ENCODE assay signal across 11 mouse cellular contexts in the genomic region with DNA sequence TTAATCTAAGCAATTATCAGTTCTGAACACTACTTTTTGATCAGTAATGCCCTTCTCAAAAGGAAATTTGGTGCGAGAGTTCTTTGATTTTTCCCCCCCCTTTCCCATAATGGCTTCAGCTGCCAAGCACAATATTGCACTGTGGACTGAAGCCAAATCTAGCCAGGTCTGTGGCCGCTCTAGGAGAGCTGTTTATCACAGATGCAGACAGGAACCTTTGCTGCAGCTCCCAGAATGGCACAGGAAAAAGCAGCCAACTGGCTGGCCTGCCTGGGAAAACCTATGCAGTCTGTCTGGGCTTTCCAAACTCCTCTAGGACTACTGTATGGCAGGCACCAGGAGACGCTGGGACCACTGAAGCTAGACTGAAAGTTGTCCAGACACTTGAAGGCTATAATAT.
DNase-seq lines count a peak whose midpoint lies in the region; ATAC-seq and TF ChIP-seq lines count a peak whose summit lies in the region.
"Had no signal": no experiment of that assay in that cellular context is flagged by ENCODE, and none has a peak within 500 bp of the region (broad histone marks: within the 10 kb centered on the region; RNA-seq: fewer than 3 reads in every experiment).

No protein-coding gene starts in this region.

- no peak overlapping the region for H3K4me3 ChIP-seq in forebrain, embryonic 15.5 days
- no peak overlapping the region for H3K4me3 ChIP-seq in hindbrain, embryonic 15.5 days
- H3K4me3 ChIP-seq in liver, postnatal 0 days (ENCODE audit: low read depth, low read length), result no peak overlapping the region

- H3K4me1 ChIP-seq in forebrain, embryonic 15.5 days, result peaks cover 63% of the 10 kb centered on the region
- H3K4me1 ChIP-seq in hindbrain, embryonic 15.5 days (replicated peaks), result peaks cover 27% of the 10 kb centered on the region
- no peaks in the 10 kb centered on the region for H3K4me1 ChIP-seq in liver, postnatal 0 days (ENCODE audit: insufficient read depth)

- no peak overlapping the region for H3K9ac ChIP-seq in forebrain, embryonic 15.5 days (replicated peaks)
- H3K9ac ChIP-seq in hindbrain, embryonic 15.5 days, result no peak overlapping the region
- no peak overlapping the region for H3K9ac ChIP-seq in liver, postnatal 0 days (replicated peaks)

- TF ChIP-seq CTCF in liver, postnatal 0 days (IDR thresholded peaks at IDR 0.05; ENCODE audit: low read depth), result no peak

- ATAC-seq in forebrain, embryonic 15.5 days (replicated peaks), result peak; percentile 63
- ATAC-seq in hindbrain, embryonic 15.5 days (ENCODE audit: low FRiP score, low read depth), result peak; percentile 74
- ATAC-seq in liver, postnatal 0 days, result no peak
- ATAC-seq: intestine, embryonic 16.5 days; Patski had no signal

- peak overlapping the region; percentile 34; the same call in 1 of the 2 replicates for H3K4me2 ChIP-seq in forebrain, embryonic 15.5 days (replicated peaks)
- no peak overlapping the region for H3K4me2 ChIP-seq in hindbrain, embryonic 15.5 days
- H3K4me2 ChIP-seq in liver, postnatal 0 days (ENCODE audit: low read depth, low read length), result no peak overlapping the region

- peak; percentile 37 for DNase-seq in adrenal gland, postnatal 14 days
- DNase-seq in brain, embryonic 18.5 days (ENCODE audit: low read depth, low spot score), result peak; percentile 24
- no peak for DNase-seq in lung, postnatal 10 days
- no peak for DNase-seq in liver, postnatal 0 days
- DNase-seq in B cell, adult 2 months, result no peak
- DNase-seq: lung, postnatal 14 days; right cerebral cortex, postnatal 25 days had no signal

- H3K36me3 ChIP-seq in forebrain, embryonic 15.5 days, result no peaks in the 10 kb centered on the region
- no peaks in the 10 kb centered on the region for H3K36me3 ChIP-seq in hindbrain, embryonic 15.5 days
- H3K36me3 ChIP-seq in liver, postnatal 0 days (replicated peaks; ENCODE audit: insufficient read depth, low read length), result no peaks in the 10 kb centered on the region

- TF ChIP-seq EP300 in liver, postnatal 0 days (IDR thresholded peaks at IDR 0.05; ENCODE audit: low read depth), result no peak

- 10% methylated on average over 3 of the region's 3 CpGs for WGBS in forebrain, embryonic 15.5 days
- 26% methylated on average over 3 of the region's 3 CpGs for WGBS in hindbrain, embryonic 15.5 days
- WGBS in liver, postnatal 0 days (ENCODE audit: insufficient replicate concordance), result 65% methylated on average over 3 of the region's 3 CpGs

- no peaks in the 10 kb centered on the region for H3K9me3 ChIP-seq in forebrain, embryonic 15.5 days
- no peaks in the 10 kb centered on the region for H3K9me3 ChIP-seq in hindbrain, embryonic 15.5 days
- H3K9me3 ChIP-seq in liver, postnatal 0 days (ENCODE audit: low read length), result no peaks in the 10 kb centered on the region

- no peaks in the 10 kb centered on the region for H3K27me3 ChIP-seq in forebrain, embryonic 15.5 days
- no peaks in the 10 kb centered on the region for H3K27me3 ChIP-seq in hindbrain, embryonic 15.5 days
- no peaks in the 10 kb centered on the region for H3K27me3 ChIP-seq in liver, postnatal 0 days (ENCODE audit: insufficient read depth, low read length)
- H3K27me3 ChIP-seq: Patski had no signal

- H3K27ac ChIP-seq in forebrain, embryonic 15.5 days (replicated peaks), result peak overlapping the region; percentile 97
- H3K27ac ChIP-seq in hindbrain, embryonic 15.5 days (replicated peaks), result peak overlapping the region; percentile 74
- H3K27ac ChIP-seq in liver, postnatal 0 days (ENCODE audit: low read depth), result no peak overlapping the region

Comparison
In these comparisons a context has a peak if more than half of its experiments do, and no peak if none do; other contexts are left out.
1. DNase-seq: peak in adrenal gland, postnatal 14 days (single experiment) and brain, embryonic 18.5 days (single experiment); none in lung, postnatal 10 days (single experiment), liver, postnatal 0 days (single experiment) and B cell, adult 2 months (0 of 2).